Mouse (Mus musculus): ENCODE data around the gene Crybg1. TPM values are rescaled to one million over a fixed set of nuclear protein-coding genes. Genes with fewer than 3 reads are reported as not detected.
A peak's percentile ranks its signal among the peaks of the same experiment; 100 is the strongest.

Crybg1 gene
- polyA plus RNA-seq, 2 experiments: 0.25 to 0.48 TPM

GRCm38 (mm10) chr10:44071095-44071494 lies 77.6 kb downstream of the Crybg1 start:
- 8% methylated on average over 4 of the region's 4 CpGs for WGBS (ENCODE audit: insufficient replicate concordance)
- Histone ChIP-seq H3K9ac (replicated peaks) (no peak overlapping the region), H3K4me2 (ENCODE audit: low read depth) (no peak overlapping the region), H3K27ac (no peak overlapping the region), H3K36me3 (replicated peaks; ENCODE audit: control insufficient read depth, insufficient read depth, low read depth) (no peaks in the 10 kb centered on the region), H3K9me3 (ENCODE audit: control insufficient read depth, low read length) (no peaks in the 10 kb centered on the region), H3K4me3 (ENCODE audit: insufficient read depth in 1 of 2, low read depth in 2 of 2, low read length in 2 of 2) (no peak overlapping the region), H3K27me3 (ENCODE audit: control insufficient read depth, insufficient read depth, low read length) (no peaks in the 10 kb centered on the region), H3K4me1 (replicated peaks; ENCODE audit: control insufficient read depth in 2 of 2, insufficient read depth in 2 of 2, low read length in 1 of 2) (peaks cover 0 to 7% of the 10 kb centered on the region in 2 experiments; a peak in 1 of 4 replicates)
- ATAC-seq (ENCODE audit: insufficient read depth) (0 out of 2 replicates have a peak, but pooled peaks have one; percentile 23), DNase-seq (ENCODE audit: low read depth in 3 of 3, low spot score in 3 of 3) (peak; percentile 27 to 37 (median 31))
- TF ChIP-seq CTCF (IDR thresholded peaks at IDR 0.05; ENCODE audit: low read depth): peak; percentile 56
- TF ChIP-seq EP300 (IDR thresholded peaks at IDR 0.05; ENCODE audit: low read depth): no peak

DNA sequence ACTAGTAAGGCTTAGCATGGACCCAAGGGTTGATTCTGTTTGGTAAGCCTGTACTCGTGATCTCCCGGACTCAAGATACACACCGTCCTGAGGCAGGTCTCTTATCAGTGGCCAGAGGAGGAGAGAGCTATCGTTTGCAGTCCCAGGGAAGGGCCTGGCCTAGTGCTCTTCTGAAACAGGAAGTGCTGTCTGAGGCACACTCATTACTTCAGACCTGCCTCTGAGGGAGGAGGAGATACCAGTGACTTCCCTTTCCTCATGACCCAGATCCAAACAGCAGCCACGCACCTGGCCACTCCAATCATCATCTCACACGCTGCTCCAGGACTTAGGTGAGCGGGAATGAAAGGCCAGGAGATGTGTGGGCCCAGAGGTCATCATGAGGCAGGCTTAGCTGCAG lies 79.5 kb downstream of the Crybg1 start:
- Histone ChIP-seq H3K27ac (no peak overlapping the region), H3K36me3 (replicated peaks; ENCODE audit: control insufficient read depth, insufficient read depth, low read depth) (no peaks in the 10 kb centered on the region), H3K4me1 (replicated peaks; ENCODE audit: control insufficient read depth in 2 of 2, insufficient read depth in 2 of 2, low read length in 1 of 2) (peaks cover 0 to 7% of the 10 kb centered on the region in 2 experiments; a peak in 1 of 4 replicates), H3K9ac (replicated peaks) (no peak overlapping the region), H3K4me2 (ENCODE audit: low read depth) (no peak overlapping the region), H3K9me3 (ENCODE audit: control insufficient read depth, low read length) (no peaks in the 10 kb centered on the region), H3K4me3 (ENCODE audit: insufficient read depth in 1 of 2, low read depth in 2 of 2, low read length in 2 of 2) (no peak overlapping the region), H3K27me3 (ENCODE audit: control insufficient read depth, insufficient read depth, low read length) (no peaks in the 10 kb centered on the region)
- peak in 2 of 3 experiments; percentile 13 to 17 for DNase-seq (ENCODE audit: low read depth in 3 of 3, low spot score in 3 of 3)
- 23% methylated on average over 7 of the region's 7 CpGs for WGBS (ENCODE audit: insufficient replicate concordance)
- TF ChIP-seq EP300 (IDR thresholded peaks at IDR 0.05; ENCODE audit: low read depth) (no peak), CTCF (IDR thresholded peaks at IDR 0.05; ENCODE audit: low read depth) (no peak)
- ATAC-seq (ENCODE audit: insufficient read depth): peak; percentile 55; the same call in 1 of the 2 replicates

DNA sequence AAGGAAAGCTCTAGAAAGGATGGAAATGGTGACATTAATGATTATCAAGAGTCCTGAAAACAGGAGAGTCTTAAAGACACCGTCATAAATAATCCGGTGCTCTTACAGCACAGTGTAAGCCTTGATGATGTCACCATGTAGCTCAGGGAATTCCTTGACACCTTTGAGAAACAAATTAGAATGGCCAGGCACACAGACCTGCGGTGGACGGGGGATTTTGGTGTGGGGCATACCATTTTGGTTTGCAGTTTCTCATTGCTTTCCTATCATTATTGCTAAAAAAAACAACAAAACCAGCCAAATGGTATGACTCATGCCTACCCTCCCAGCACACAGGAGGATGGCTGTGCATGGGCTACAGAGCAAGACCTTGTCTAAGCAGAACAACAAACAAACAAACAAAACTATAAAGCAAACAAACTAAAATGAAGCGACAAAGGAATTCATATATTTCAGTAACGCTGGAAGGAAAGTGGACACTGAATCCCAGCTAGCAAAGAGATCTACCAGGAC lies 82.7 kb downstream of the Crybg1 start:
- 69% methylated on average over 6 of the region's 6 CpGs for WGBS (ENCODE audit: insufficient replicate concordance)
- TF ChIP-seq EP300 (IDR thresholded peaks at IDR 0.05; ENCODE audit: low read depth): no peak
- H3K4me3 ChIP-seq (ENCODE audit: insufficient read depth in 1 of 2, low read depth in 2 of 2, low read length in 2 of 2): no peak overlapping the region

DNA sequence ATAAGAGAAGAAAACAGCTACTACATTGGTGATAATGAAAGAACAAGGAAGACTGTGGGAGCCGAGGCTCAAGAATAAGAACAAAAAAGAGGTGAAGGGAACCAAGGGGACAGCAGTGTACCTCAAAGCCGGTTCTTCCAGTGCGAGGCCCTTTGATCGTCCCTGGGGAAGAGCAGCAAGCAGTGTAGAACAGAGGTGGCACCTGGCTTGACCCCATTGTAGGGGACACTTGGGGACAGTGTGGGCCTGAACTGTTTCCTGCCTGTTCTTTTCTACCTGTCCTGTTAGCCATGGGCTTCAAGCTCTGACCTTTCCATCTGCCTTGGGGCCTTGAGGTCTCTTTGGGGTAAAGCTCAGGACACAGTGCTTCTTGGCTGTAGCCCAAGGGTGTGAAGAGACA lies 85.7 kb downstream of the Crybg1 start:
- no peak for TF ChIP-seq CTCF (IDR thresholded peaks at IDR 0.05; ENCODE audit: low read depth)
- no peak for TF ChIP-seq EP300 (IDR thresholded peaks at IDR 0.05; ENCODE audit: low read depth)
- H3K4me3 ChIP-seq (ENCODE audit: insufficient read depth in 1 of 2, low read depth in 2 of 2, low read length in 2 of 2): no peak overlapping the region
- no peak overlapping the region for H3K27ac ChIP-seq
- H3K36me3 ChIP-seq (replicated peaks; ENCODE audit: control insufficient read depth, insufficient read depth, low read depth): no peaks in the 10 kb centered on the region
- ATAC-seq (ENCODE audit: insufficient read depth) (no peak), DNase-seq (ENCODE audit: low read depth in 3 of 3, low spot score in 3 of 3) (no peak)
- 71% methylated on average over 4 of the region's 4 CpGs for WGBS (ENCODE audit: insufficient replicate concordance)
- H3K9ac ChIP-seq (replicated peaks): no peak overlapping the region
- H3K27me3 ChIP-seq (ENCODE audit: control insufficient read depth, insufficient read depth, low read length): no peaks in the 10 kb centered on the region
- no peaks in the 10 kb centered on the region for H3K9me3 ChIP-seq (ENCODE audit: control insufficient read depth, low read length)
- no peaks in the 10 kb centered on the region for H3K4me1 ChIP-seq (replicated peaks; ENCODE audit: control insufficient read depth in 2 of 2, insufficient read depth in 2 of 2, low read length in 1 of 2)
- H3K4me2 ChIP-seq (ENCODE audit: low read depth): no peak overlapping the region

More for the DNA sequence above, 82.7 kb downstream of the Crybg1 start:
- H3K9ac ChIP-seq (replicated peaks): no peak overlapping the region
- no peaks in the 10 kb centered on the region for H3K9me3 ChIP-seq (ENCODE audit: control insufficient read depth, low read length)
- H3K36me3 ChIP-seq (replicated peaks; ENCODE audit: control insufficient read depth, insufficient read depth, low read depth): no peaks in the 10 kb centered on the region
- no peak for ATAC-seq (ENCODE audit: insufficient read depth)
- DNase-seq (ENCODE audit: low read depth in 3 of 3, low spot score in 3 of 3): no peak
- H3K27ac ChIP-seq: no peak overlapping the region
- H3K4me2 ChIP-seq (ENCODE audit: low read depth): no peak overlapping the region
- peaks cover 0 to 7% of the 10 kb centered on the region in 2 experiments; a peak in 1 of 4 replicates for H3K4me1 ChIP-seq (replicated peaks; ENCODE audit: control insufficient read depth in 2 of 2, insufficient read depth in 2 of 2, low read length in 1 of 2)
- H3K27me3 ChIP-seq (ENCODE audit: control insufficient read depth, insufficient read depth, low read length): no peaks in the 10 kb centered on the region

GRCm38 (mm10) chr10:44050913-44051312 lies 97.7 kb downstream of the Crybg1 start:
- Histone ChIP-seq H3K4me2 (ENCODE audit: low read depth) (no peak overlapping the region), H3K36me3 (replicated peaks; ENCODE audit: control insufficient read depth, insufficient read depth, low read depth) (no peaks in the 10 kb centered on the region), H3K4me1 (replicated peaks; ENCODE audit: control insufficient read depth in 2 of 2, insufficient read depth in 2 of 2, low read length in 1 of 2) (no peaks in the 10 kb centered on the region), H3K27me3 (ENCODE audit: control insufficient read depth, insufficient read depth, low read length) (no peaks in the 10 kb centered on the region), H3K4me3 (ENCODE audit: insufficient read depth in 1 of 2, low read depth in 2 of 2, low read length in 2 of 2) (no peak overlapping the region), H3K9me3 (ENCODE audit: control insufficient read depth, low read length) (no peaks in the 10 kb centered on the region), H3K27ac (no peak overlapping the region), H3K9ac (replicated peaks) (no peak overlapping the region)
- no peak for ATAC-seq (ENCODE audit: insufficient read depth)
- no peak for DNase-seq (ENCODE audit: low read depth in 3 of 3, low spot score in 3 of 3)
- TF ChIP-seq CTCF (IDR thresholded peaks at IDR 0.05; ENCODE audit: low read depth): no peak
- TF ChIP-seq EP300 (IDR thresholded peaks at IDR 0.05; ENCODE audit: low read depth): no peak
- WGBS (ENCODE audit: insufficient replicate concordance): 67% methylated on average over 6 of the region's 6 CpGs
